Mouse (Mus musculus) gastrocnemius, postnatal 36 days (tissue): Measurements from ENCODE around the gene Esam. TPM values are rescaled to one million over a fixed set of nuclear protein-coding genes. Genes with fewer than 3 reads are reported as not detected.

Experiments used
- DNase-seq, 2 experiments: peaks; one replicate each; pipeline ENCODE4 v3.0.0; 2022
- intact Hi-C: fragments of 180-260 bp; cut with DNase I; formaldehyde crosslinking; loops from one replicate; pipeline ENCODE4 v1.15.1; 2025
- long read RNA-seq, 2 experiments: library from polyadenylated mRNA; stranded (forward); transcript quantifications; one replicate each; pipeline ENCODE4 v2.0.0; 2021
- total RNA-seq, 2 experiments: library from RNA; stranded (reverse); gene quantifications; 2 replicates each; pipeline ENCODE4 v1.2.3; 2021

Esam gene
- total RNA-seq = 10 to 100 TPM; 20.8 to 23.3 TPM
- long read RNA-seq, experiment 1, transcript Esam-201 (7 exons, 1,865 nt) = major isoform, 23 of 59 reads
- long read RNA-seq, experiment 1, partial matches to known transcripts = 3 of 59 reads
- long read RNA-seq, experiment 1, other reads (novel, unspliced or antisense) = 32 of 59 reads
- long read RNA-seq, experiment 2, transcript Esam-201 (7 exons, 1,865 nt) = major isoform, 27 of 68 reads
- long read RNA-seq, experiment 2, partial matches to known transcripts = 40 of 68 reads
- long read RNA-seq, experiment 2, other reads (novel, unspliced or antisense) = 1 of 68 reads

DNA sequence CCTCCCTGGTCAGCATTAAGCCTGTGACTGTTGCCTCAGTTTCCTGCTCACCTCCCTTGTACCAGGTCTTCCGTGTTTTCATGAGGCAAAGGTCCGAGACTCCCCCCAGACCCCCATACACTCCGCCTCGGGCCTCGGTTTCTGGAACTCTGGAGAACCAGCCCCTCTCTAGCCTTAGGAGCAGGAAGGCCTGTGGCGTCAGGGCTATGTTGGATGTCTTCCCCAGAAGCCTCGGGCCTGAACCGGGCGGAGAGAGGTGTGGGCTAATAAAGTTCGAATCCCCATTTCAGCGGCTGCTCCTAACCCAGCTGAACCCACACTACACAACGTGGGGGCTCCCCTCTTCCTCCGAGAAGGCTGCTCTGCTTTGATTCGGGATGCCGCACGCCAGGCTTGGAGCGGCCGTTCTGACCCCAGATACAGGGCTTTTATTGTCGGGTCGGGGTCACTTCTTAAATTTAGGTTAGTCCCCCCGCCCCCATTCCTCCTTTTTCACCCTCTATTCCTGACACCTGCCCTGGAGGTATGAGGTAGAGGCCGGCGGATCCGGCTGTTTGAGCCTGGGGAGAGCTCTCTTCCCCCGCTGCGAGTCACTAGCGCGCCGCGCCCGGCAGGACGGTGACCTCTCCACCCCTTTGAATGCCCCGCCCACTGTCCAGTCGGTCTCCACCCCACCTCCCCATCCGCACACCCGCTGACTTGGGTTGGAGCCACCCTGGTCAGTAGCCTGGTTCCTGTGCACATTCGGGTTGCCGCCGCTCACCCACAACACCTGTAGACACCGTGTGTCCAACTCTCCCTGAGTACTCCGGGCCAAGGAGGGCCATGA, at the start of gene Esam:
Gene Esam (plus strand): TSS at position 683 of the 829 bp plus-strand sequence.
- intact Hi-C loops = no loop called here

DNA sequence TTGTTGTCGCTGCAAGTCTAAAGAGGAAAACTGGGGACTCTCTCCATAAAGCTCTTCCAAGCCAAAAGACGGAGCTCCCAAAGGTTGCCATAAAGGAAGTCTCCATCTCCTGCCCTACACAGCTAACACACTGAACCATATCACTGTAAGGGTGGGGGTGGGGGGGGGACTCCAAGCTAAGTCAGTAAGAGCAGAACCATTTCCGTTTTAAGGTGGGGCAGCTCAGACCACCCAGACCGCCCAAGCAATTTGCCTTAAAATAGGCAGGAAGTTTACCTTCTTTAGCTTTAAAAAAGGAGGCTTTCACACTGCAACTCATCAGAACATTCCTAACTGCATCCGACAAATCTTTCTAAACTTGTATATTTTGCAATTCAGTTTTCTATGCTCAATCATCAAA, 42.7 kb upstream of the Esam start:
- intact Hi-C loops = no loop called here
- no peak for DNase-seq

More for the DNA sequence above, at the start of gene Esam:
- peak; percentile 51 to 72 for DNase-seq

DNA sequence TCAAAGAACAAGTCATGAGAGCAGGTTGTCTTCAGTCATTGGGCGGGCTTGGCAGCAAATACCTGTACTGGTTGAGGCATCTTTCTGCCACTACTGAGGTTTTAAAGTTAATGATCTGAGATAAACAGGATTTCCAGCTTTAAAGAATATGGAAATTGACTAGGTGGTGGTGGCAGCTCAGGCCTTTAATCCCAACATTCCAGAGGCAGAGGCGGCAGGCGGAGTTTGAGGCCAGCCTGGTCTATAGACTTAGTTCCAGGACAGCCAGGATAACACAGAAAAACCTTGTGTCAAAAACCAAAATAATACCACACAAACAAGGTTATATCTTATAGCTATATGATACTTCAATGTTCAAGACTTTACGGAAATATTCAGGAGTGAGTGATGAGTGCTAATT, 39.8 kb upstream of the Esam start:
- DNase-seq = no peak
- intact Hi-C loops = no loop called here

DNA sequence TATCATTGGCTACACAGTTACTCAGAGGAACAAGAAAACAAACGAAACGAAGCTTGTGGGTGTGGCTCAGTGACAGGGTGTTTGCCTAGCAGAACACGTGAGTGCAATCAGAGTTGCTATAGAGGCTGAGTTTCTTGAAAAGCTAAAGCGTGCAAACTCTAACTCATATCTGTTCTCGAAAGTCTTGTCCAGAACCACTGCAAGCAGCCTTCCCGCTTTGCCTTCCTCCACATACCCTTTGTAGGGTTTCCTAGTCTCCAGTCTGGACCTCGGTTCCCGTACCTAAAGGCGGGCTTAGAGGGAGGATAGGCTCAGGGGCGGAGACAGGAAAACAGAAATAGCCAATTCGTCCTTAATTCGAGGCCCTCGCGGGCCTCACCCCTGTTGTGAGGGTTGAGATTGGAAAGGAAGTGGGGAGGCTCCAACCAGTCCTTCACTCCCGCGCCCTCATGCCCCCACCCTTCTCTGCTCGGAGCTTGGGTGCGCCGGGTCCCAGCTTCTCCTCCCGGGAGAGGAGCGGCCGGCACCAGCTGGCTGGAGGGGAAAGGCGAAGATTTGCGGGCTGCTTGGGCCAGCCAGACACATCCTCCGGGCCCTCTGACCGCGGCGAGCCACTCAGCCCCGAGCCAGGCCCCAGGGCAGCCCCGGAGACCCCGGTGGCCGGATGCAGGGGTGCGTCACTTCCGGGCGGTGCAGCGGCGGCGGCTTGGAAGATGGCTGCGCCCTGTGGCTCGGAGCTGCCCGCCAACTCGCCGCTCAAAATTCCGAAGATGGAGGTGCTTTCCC, 39.1 kb upstream of the Esam start, which contains the start of gene Msantd2:
Gene Msantd2 (plus strand): TSS at position 709 of the 786 bp plus-strand sequence.
- peak; percentile 86 to 89 for DNase-seq
- intact Hi-C loops = no loop called here

DNA sequence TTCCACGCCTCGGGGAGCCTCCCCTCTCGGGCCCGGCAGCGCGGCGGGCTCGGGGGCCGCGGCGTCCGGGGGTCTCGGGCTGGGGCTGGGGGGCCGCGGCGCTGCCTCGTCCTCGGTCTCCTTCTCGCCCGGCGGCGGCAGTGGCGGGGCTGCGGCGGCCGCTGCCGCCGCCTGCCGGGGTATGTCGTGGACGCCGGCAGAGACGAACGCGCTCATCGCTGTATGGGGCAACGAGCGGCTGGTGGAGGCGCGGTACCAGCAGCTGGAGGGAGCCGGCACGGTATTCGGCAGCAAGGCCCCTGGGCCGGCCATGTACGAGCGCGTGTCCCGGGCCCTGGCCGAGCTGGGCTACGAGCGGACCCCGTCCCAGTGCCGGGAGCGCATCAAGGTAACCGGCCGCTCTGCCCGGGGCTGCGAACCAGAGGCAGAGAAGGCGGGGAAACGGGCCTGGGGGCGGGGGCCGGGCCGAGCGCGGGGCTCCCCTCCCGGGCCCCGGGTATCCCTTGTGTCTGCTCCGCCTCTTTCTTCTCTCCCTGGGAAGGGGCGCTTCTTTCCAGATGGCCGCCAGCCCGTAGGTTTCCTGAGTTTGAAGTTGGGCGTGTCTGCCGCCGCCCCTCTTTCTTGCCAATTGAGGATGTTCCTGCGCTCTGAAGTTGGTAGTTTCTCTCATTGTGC, 38.3 kb upstream of the Esam start:
- peak; percentile 6 to 19 for DNase-seq
- intact Hi-C loops = no loop called here

DNA sequence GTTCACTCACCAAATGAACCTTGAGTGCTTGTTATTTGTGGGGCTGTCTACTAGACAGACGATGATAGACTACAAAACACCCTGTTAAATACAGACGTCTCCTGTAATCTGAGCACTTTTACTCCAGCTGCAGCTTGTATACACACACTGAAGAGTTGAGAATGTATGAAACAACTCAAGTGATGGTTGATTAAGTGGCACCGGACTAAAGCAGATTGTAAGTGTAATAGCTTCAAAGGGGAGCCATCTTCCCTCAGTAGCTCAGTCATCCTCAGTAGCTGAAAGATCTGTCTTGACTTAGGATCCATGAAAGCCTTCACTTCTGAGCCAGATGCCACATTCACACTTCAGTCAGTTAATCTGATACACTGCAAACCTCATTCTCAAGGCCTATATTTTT, 32.1 kb upstream of the Esam start:
- intact Hi-C loops = no loop called here
- DNase-seq = no peak

DNA sequence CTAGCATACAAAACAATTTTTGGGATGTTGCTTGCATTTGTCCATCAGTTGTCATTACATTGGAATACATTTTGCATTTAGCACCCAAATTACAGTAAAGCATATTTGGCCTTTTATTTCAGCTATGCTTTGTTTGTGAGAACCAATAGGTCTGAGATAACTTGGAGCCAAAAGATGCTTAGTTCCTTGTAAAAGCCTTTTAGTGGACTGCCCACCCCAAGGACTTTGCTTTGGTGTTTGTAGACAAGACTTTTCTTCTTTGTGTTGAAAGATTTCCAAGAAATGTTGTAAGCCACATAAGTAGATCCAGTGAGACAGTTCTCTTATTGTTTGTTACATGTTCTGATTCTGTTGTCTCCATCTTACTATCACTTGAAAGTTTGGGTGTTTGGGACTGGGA, 31.6 kb upstream of the Esam start:
- intact Hi-C loops = no loop called here
- DNase-seq = no peak

DNA sequence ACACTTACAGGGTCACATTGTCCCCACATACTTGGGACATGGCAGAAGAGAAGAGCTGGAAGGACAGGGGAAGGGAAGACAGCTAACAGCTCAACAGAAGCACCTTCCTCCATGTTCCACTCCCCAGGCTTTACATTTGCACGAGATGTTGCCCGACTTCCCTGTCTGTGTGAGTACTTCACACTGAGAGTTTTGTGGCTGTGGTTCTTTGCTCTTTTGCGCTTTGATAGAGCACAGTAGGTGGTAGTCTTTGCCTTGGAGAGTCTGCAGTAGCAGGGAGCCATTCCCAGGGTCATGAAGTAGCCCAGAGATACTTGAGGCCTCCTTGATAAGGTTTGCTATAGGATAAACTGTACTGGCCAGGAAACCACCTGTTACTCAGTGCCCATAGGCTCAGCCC, 27.7 kb upstream of the Esam start:
- DNase-seq = no peak
- intact Hi-C loops = no loop called here

DNA sequence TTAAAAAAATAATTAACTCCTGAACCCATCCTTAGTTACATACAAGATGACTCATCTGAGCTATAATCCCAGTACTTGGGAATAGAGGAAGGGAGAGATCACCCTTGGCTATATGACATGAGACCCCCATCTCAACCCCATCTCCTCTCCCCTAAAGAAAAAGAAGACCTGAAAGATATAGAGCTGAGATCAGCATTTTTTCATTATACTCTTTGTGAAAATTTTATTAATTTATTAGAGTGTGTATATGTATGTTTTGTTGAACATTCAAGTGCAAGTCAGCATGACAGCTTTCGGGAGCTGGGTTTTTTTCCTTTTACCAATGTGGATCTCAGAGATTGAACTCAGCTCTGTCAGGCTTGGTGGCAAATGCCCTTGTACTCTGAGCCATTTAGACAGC, 26.7 kb upstream of the Esam start:
- intact Hi-C loops = no loop called here
- no peak for DNase-seq

DNA sequence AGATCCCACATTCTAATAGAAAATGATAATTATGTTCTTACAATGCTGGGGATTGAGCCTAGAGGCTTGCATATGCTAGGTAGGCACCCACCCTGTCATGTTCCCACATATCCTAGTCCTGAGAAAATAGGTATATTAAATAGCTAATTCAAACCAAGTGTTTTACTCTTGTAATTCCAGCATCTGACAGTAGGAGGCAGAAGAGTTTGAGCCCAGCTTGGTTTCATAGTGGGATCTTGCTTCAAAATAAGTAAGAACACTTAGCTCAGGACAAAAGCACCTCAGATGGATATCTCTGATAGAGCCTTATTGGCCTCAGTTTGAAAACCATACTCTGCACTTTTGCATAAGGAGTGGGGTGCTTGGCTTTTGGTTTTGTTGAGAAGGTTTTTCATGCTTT, 23.5 kb upstream of the Esam start:
- DNase-seq = no peak
- intact Hi-C loops = no loop called here

DNA sequence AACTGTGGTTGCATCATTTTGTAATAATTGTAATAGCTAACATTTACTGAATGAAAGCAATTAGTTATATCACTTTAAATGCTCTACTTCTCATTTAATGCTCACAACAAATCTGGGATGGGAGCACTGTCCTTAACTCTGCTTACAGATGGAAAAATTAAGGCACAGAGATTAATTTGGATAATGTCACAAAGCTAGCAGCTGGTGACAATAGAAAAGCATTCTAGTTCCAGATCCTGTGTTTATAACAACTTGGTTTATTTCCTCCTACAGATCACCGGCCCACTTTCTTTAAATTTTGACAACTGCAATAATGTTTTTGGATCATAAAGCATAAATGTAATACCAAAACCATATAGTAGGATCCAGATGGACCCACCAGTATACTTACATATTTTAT, 21.9 kb upstream of the Esam start:
- intact Hi-C loops = no loop called here
- no peak for DNase-seq

DNA sequence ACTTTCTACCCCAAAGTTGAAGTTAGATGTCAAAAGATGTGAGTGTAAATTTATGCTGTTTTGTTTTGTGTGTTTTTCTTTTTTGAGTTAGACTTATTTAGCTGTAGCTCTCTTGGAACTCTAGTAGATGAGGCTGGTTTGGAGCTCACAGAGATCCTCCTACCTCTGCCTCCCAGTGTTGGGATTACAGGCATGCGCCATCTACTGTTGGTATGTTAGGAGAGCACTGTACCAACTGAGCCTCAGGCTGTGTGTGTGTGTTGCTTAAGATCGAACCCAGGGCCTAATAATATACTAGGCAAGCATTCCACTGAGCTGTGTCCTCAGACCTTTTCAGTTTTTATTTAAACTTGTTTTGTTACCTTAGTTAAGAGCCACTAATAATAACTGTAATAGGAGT, 15.8 kb upstream of the Esam start:
- DNase-seq = no peak
- intact Hi-C loops = no loop called here

DNA sequence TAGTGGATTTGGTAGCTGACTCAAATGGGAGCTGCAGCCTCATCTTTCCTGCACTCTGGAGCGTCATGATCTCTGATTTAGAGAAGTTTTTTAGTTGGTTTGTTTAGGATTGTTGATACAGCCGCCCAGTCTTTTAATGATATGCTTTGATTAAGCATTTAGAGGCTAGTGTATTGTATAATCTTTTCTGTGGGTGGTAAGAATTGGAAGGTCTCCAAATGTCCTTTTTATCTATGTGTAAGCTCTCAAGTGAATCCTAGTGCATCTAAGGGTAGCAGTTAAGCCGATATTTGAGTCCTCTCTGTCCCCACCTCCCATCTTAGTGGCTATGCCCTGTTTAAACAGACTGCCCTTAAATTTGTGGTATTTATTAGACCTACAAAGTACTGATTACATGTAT, 13.4 kb upstream of the Esam start:
- intact Hi-C loops = no loop called here
- DNase-seq = no peak

DNA sequence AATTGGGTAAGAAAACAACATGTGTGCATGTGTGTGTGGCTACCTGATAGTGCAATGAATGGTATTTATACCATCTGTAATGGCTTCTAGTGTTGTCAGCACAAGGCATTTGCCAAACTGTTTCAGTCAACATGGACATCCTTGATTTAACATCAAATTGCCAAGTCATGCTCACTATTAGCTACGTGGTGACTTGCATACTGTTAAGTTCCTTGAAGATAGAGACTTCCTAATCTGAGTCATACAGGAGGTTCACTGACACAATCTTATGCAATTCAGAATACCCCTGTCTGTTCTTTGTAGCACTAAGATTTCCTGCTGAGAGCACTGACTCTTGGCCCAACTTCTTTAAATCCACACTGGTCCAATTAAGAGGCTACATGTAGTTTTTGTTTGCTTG, 10.4 kb upstream of the Esam start:
- intact Hi-C loops = no loop called here
- DNase-seq = no peak

DNA sequence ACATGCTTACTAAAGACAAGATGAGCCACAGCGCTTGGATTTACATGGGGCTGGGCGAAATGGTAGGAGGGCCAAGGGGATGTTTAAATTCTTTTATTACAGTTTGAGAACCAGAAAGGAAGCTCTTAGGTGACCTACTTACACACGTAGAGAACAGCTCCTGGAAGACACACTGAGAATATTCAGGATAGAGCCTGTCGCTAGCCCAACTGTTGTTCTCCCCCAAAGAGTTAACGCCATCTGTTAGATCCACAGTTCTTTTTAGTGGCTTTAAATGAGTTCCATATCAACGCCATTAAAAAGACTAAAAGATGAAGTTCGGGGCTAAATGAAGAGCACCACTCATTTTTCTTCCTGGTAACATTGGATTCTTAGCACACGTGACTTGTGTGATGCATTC, 8.9 kb upstream of the Esam start:
- intact Hi-C loops = no loop called here
- no peak for DNase-seq

DNA sequence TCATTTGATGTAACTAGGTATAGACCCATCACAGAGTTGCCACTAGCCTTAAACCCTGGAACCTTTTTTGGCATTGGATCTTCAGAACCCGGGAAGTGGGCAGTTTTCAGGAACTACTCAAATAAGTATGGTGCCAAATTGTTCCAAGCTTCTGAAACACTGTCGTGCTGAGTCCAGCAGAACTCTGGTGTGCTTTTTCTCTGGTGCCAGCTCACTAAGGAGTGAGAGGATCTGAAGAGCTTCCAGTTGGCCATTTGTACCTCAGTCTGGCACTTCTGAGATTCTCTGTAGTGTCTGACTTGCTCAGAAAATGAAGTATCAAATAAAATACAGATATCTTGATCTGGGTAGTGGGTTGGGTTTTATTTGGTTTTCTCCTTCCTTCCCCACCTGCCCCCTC, 7.9 kb upstream of the Esam start:
- intact Hi-C loops = no loop called here
- no peak for DNase-seq

DNA sequence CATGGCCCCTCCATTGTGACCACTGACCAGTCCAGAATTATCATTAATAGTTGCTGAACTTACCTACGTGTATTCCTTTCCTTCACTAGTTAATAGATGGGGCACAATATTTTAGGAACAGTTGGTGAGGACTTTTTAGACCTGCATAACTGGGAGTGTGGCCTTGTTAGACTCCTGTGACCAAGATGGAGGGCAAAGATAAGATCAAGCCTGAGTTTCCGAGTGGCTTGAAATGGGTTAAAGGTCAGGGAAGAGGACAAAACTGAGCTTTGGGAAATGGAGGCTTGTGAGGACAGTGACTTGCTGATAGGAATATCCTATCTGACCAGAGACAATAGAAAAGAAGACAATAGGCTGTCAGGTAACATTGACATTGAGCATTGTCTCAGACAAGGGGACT, 2.4 kb upstream of the Esam start:
- intact Hi-C loops = no loop called here
- DNase-seq = no peak

DNA sequence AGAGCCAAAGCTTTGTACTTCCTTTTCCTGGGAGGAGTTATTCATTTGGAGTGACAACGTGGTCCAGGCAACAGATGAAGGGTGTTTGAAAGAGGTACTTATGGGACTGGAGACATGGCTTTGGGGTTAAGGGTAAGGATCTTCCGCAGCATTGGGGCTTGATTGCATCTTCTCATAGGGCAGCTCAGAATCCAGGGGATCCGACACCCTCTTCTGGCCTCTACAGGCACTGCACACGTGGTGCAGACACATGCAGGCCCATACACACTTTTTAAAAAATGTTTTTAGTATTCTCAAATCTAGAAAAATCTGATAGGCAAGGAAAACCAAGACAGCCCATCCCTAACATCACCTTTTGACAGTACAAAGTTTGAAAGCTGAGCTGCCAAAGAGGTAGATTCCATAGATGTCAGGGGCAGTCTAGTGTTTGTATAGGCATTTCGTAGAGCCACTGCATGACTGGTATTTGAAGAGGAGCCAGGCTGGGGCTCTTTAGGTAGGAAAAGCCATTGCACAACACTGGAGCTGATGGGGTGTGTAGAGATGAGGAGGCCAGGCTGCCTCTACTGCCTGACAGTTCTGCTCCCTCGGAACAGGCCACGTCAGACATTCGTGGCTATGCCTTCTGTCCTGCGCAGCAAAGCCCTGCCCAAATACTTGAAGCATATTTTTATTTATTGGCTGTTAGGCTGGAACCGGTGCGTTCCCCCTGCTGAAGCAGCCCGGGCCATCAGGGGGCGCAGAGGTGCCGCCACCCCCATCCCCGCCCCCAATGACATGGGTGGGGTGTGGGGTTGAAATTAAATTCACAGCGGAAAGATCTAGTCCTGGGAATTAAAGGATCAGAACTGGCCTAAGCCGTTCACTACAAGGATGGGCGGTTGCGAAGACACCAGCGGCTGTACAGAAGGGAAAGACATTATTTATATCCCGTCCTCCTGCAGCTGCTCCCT, 1.2 kb upstream of the Esam start:
- intact Hi-C loops = no loop called here

DNA sequence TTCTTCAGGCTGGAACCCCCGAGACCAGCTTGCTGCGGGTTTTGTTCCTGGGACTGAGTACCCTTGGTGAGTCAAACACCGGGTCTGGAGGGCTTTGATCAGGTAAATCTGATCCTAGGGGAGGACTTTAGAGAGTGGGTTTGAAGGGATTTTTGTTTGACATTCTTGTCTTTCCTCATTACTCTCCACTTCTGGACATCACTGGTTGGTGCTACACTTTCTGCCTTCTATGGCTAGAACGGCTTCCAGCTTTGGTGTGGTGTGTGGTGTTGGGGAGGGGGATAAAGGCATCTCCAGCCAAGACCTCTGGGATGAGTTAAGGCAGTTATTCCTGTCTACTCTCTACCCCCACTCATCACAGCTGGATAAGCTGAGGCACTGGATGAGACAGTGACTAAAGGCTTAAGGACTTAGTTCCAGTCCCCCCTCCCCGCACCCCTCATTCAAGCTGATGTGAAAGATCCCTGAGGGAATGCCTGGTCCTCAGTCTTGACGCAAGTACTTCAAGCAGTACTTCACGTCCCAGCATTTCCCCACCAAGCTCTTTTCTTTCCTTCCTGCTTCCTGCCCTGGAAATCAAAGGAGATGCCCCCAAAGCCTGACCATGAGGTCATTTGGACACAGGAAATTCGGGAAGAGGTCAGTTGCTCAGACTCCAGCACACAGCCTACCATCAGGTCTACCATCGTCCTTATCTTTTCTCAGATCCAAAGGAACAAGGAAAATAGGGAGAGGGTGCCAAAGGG, 520 bp downstream of the Esam start:
- intact Hi-C loops = no loop called here
- no peak for DNase-seq

More for the DNA sequence above, 1.2 kb upstream of the Esam start:
- no peak for DNase-seq
